Mouse (Mus musculus): Measurements from ENCODE around the gene Mex3d. TPM values are rescaled to one million over a fixed set of nuclear protein-coding genes. Genes with fewer than 3 reads are reported as not detected.
"Not testable (repeated sequence)": the region's sequence is repeated elsewhere in the genome, so short reads cannot be mapped to it uniquely, and the experiment has no call there.

The Mex3d gene
- total RNA-seq, 2 experiments from 2014 or later = 8.9 to 12.2 TPM

DNA sequence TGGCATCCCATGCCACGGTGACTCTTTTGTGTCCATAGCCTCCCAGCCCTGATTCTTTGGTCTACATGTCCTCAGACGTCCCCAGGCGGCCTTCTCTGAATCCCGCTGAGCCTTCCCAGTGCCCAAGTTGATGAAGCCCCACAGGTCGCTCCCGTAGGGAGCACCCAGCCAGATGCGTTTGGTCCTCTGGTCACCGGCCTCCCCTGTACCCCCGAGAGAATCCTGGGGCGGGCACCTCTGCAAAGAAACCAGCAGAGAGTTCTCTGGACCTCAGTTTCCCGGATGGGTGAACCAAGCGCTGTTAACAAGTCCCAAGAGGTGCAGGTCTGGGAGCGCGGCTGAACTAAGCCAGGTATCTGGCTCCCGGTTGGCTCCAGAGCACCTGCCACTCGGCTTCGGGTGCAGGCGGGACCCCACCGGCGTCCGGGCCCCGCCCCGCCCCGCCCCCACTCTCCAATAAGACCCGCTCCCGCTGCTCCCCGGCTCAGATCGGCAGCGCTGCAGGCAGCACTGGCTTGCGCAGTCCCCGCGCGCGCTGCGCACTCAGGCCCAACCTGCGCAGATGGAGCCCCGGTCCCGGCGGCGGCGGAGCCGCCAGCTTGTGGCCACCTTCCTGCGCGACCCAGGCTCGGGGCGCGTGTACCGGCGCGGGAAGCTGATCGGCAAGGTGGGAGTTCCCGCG lies 31.3 kb downstream of the Mex3d start, which contains the start of gene Plk5:
TSS of gene Plk5 (plus strand) at position 459 of the 682 bp plus-strand sequence.
- no peak for DNase-seq

DNA sequence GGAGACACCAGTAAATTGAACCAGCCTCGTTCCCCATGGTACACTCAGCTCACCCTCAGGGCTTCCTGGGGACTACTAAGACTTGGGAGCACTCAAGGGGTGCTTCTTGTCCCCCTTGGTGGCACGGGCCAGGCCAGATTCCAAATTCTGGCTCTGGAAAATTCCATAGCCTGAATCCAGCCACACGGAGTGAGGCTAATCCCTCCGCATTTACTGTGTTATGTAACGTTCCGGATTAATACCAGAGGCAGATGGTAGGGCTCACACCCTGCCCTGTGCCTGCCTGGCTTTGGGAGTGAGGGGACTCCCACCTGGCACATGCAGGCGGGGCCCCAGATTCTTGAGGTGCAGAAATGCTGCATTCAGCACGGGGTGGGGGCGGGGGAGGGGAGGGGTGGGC lies 32.0 kb downstream of the Mex3d start:
- no peak for DNase-seq

DNA sequence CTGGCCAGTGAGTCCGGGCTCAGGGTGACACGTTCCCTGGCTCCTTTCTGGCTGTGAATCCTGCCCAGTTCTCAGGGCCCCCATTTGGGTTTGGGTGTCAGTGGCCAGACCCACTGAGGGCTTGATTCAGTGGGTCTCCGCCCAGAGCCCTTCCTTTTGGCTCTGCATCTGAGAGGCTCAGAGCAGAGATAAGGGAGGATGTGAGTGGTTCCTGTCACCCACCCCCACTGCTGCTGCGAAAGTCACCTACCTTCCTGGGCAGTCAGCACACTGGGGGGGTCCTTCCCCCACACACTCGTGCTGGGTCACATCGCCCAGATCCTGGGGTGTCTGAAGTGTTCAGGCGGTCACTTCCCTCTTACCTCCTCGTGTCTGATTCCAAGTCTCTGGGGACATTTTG lies 34.7 kb downstream of the Mex3d start:
- no peak for DNase-seq

DNA sequence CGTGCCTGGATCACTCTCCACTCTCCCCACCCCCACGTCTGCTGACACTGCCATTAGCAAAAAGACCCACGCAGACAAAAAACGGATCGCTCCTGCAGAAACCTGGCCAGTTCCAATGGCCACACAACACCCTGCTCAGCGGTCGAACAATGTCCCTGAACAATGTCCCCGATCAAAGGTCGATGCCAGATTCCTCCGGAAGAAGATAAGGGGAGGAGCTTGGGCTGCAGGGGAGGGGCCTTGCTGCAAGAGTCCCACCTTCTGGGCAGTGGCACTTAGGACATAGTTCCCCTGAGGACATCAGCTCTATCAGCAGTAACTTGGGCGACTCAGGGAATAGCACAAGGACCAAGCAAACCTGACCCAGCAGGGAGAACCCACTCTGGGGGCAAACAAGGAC lies 35.6 kb downstream of the Mex3d start:
- DNase-seq = no peak

DNA sequence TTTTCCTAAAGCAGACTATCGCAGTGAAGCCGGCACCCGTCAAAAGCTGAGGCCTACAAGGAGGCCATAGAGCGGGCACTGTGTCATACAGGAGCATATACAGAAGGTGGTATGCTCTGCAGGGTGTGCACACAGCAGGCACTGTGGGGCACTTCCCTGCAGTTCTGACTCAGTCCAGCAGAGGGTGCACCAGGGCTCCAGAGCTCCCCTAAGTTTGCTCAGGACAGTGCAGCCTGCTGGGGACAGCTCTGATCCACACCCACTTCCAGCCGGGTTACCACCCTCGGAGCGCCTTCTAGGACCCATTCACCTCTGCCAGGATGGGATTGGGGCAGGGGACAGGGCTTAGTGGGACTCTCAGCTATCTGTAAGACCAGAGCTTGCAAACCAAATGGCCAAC lies 37.2 kb downstream of the Mex3d start:
- peak; percentile 91 for DNase-seq

DNA sequence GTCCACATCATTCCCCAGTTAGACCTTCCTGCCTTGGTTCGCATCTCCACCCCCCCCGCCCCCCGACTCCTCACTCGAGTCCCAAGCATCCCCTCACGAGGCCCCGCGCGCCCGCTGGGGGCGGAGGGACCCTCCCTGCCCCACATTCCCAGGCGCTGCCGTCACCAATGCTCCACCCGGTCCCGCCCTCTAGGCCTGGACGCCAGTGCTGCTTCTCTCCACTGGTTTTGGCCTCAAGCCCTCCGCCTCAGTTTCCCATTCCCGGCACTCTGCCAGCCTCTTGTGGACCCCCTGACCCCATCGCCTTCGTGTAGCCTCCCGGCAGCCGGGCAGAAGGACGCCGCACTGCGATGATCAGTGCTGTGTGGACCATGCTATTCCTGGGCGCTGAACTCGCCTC lies 38.5 kb downstream of the Mex3d start:
- DNase-seq = no peak

DNA sequence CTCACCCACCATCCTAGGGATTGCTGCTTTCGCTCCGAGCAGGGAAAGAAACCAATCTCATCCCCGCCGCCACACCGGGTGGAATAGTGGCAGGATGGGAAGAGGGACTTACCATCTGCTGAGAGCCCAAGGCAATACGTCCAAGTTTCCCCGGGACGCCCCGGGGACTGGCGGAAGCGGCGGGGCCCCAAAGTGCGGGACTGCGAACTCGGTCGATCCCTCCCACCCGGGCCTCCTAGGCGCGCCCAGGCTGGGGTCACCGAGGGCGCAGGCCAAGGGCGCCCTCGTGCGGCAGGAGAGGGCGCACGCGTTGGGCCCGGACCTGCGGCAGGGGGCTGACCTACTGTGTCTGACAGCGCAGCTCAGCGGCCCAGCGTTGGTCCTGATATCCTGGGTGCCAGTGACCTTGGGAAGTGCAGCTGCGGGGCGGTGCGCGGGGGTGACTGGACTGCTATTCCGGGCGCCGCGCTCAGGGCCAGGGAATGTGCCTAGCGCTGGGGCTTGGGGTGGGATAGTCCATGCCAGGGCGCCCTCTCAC lies 39.1 kb downstream of the Mex3d start, which contains the start of gene Adamtsl5:
TSS of gene Adamtsl5 (minus strand) at position 169 of the 538 bp plus-strand sequence.
- peak; percentile 76 for DNase-seq

DNA sequence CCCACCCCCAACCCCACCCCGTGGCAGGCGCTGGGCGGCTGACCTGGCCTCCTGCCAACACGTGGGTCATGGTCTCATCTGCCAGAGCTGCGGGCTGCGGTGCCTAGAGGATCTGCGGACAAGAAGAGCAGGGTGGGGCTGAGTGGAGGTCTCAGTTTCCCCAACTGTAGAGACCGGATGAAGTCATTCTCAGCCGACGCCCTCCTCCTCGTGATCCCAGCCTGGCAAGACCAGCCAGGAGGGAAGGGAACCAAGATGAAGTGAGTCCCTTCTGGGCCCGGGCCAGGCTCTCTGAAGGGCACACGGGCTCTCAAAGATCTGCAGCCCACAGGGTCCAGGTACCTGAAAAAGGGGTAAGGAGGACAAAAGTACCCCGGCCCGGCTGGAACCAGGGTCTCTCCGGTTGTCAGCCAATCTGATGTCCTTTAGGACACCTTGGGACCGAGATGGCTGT lies 39.9 kb downstream of the Mex3d start:
- no peak for DNase-seq

DNA sequence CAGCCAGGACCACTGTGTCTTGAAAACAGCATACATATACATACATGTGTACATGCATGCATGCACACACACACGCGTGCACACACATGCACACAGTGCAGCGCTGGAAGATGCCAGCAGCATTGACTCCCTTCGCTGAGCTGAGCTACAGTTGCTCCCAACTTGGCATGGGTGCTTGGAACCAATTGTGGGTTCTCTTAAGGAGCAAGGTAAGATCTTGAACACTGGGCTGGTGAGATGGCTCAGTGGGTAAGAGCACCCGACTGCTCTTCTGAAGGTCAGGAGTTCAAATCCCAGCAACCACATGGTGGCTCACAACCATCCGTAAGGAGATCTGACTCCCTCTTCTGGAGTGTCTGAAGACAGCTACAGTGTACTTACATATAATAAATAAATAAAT lies 41.5 kb downstream of the Mex3d start:
- not testable (repeated sequence) for DNase-seq

DNA sequence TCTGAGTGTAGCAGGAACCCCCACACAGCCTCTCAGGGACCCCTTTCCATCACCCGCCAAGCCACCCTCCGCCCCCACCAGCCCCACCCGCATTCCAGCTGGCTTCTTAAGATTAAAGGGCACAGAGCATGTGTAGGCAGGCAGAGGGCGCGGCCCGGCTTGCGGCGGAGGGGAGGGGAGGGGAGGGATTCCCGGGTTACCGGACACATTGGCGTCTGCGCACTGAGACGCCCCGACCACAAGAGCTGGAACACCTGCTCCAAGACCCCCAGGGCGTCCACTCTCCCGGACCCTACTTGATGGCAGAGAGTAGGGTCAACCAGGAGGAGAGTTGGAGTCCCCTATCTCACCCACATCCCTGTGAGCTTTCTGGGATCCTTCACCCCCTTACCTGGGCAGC lies 42.3 kb downstream of the Mex3d start:
- DNase-seq = no peak

DNA sequence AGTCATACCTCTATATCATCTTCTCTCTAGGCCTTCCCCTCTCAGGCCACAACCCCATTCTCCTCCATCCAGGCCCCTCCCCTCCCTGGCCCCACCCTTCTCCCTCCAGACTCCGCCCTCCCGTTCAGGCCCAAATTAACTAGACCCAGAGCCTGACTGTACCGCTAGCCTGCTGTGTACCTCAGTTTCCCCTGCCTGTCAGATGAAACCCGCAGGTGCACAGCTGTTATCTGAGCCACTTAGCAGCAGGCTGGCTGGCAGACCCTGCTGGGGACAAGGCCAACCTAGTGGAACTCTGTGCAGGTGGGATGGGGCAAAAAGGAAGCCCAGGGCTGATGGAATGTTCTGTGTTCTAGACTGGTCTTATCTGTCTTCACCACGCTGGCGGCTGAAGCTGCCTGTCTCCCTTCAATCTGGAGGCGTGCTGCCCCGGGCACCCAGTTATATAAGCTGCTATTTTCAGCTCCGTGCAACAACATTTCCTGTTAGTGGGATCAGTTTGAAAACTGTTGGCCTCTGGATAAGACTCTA lies 43.3 kb downstream of the Mex3d start:
- DNase-seq = no peak

DNA sequence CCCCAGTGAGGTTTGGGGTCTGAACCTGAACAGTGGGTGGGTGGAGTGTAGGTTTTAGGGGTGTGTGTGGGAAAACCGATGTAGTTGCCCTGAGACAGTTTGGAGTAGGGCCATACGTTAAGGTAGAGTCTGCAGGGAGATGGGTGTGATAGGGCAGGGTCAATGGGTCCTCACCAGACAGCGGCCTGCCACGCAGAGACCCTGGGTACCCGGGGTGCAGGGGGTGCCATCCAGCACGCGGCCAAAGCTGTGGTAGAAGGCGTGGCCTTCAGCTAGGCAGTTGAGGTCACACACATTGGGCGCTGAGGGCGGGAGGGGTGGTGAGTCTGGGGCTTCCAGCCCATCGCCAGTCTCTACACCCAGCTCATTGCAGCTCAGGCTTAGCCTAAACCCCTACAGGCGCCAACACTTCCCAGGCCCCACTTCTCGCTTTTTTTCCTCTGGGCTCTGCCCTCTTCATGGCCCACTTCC lies 44.0 kb downstream of the Mex3d start:
- no peak for DNase-seq

DNA sequence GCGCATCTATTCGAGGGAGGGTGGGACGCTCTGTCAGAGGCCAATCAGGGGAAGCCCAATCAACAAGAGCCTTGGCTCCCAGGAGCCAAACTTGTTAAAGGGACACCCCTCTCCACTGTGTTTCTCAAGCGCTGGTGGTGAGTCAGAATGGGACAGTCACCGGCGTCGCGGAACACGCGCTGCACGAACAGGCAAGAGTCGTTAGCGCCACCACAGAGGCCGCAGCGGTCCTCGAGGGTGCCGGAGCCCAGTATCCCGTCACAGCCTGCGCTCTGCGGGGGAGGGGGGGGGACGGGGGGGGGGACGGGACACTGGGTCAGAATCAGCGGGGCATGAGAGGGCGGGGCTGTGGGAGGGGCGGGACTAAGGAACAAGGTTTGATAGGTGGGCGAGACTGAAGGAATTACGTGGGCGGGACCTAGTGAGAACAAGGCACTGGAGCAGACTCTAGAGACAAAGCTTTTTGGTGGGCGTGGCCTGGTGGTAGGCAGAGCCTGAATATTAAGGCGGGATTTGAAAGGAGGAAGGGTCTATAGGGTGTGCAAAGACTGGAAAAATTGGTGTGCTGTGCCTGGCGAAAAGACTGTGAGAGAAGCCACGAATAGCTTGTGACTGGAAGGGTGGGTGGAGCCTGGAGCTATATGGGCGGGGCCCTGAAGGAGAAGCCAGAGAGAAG lies 44.6 kb downstream of the Mex3d start:
- DNase-seq = no peak

DNA sequence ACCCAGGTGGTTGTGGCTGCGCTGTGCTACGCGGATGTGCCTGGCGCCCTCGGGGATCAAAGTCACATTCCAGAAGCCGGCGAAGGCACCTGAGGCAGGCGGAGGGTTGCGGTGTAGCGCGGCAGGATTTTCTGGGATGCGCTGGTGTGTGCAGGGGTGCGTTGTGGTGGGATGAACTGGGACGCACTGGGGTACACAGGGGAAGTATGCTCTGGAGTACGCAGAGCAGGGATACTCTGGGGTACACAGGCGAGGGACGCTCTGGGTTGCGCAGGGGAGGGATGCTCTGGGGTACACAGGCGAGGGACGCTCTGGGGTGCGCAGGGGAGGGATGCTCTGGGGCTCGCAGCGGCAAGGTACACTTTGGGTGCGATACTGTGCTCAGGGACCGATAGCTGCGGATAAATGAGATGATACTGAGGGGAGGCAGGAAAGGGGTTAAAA lies 45.1 kb downstream of the Mex3d start:
- DNase-seq = no peak

DNA sequence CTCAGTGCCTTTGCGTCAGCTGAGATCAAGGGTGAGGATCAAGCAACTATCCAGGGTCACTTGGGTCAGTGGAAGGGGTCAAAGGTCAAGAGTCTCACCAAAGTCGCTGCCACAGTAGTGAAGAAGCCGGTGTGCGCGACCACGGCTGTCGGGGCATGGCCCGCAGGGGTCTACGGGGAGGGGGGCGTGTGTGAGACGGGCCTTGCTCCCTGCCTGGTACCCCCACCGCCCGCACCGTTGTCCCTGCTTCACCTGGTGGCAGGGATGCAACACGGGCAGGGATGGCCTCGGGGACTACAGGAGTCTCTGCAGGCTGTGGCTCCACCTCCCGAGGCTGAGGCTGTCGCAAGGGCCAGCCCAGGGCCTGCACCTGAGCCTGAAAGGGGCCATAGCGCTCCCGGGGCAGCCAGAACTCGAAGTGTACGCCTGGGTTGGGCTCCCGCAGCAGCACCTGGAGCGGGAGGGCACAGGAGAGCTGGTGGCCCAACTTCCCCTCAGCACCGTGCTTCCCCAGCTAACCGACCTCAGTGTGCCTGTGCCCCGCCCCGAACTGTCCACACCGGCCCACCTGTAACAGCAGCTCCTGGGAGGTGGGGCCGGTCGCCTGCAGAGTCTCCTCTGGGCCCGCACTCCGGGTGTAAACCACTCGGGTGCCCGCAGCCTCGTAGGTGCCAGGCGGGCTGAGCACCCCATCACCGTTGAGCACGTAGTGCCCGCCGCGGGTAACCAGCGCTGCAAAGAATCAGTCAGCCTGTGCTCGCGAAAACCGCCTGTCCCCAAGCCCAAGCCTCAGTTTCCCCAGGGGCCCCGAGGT lies 45.8 kb downstream of the Mex3d start:
- DNase-seq = no peak

DNA sequence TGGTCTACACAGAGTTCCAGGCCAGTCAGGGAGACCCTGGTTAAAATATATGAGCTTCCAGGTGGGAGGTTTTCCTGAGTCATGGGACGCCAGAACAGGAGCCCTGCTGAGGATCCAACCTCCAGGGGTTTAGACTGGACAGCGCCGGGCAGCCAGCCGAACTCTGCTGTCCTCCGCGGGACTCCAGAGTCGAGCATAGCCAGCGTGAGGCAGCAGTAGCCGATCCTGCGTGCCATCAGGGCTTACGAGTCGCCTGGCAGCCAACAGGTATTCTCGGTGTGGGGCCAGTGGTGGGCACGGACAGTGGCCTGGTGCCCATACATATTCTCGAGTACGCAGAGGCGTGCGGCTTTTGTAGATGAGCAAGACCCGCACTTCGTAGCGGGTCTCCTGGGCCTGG lies 46.4 kb downstream of the Mex3d start:
- DNase-seq = no peak

DNA sequence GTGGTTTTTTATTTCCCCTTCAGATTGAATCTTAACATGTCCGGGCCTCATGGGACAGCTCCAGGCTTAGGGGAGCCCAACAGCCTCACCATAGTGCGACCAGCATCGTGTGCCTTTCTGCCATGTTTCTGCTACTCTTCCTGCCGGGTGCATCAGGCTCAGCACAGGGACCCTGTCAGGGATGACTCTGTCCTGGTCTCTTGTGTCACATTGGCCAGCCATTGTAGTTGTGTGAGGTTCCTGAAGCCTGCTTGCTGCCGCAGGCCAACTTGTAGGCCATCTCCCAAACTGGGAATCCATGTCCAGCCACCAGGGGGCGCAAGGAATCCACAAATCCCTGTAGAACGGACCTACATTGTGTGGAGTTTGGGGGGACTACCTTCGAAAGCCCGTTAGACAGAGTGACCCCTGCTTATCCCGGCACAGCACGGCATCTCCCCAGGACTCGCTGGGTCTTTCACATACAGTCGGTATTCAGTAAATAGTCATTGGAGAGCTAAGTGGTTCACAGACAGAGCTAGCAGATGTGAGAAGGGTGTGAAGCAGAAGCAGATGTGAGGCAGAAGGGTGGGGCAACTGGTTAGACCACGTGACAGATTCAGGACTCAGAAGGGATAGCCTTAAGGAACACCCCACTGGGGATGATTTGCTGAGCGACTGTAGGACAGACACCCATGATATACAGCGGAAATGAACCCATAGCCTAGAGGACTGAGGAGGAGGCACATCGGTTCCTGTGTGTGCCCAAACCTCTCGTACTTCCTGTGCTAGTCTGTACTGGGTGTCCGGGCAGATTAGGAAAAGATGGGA lies 47.3 kb downstream of the Mex3d start:
- DNase-seq = peak; percentile 89

DNA sequence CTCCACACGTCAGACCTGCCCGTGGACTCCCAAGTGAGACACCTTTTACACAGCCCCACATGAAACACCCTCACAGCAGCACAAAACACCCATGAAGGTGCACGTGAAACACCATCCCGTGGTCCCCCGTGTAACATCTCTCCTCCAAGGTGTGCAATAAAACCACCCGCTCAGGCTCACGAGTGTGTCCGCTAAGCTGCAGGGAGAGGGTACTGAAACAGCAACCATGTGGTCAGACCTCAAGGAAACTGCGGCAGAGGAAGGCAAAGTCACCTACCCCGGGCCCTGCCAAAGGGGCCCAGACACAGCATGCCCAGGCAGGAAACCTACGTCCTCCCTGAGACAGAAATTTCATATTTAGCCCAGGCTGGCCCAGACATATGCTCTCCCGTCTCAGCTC lies 51.2 kb downstream of the Mex3d start:
- no peak for DNase-seq

DNA sequence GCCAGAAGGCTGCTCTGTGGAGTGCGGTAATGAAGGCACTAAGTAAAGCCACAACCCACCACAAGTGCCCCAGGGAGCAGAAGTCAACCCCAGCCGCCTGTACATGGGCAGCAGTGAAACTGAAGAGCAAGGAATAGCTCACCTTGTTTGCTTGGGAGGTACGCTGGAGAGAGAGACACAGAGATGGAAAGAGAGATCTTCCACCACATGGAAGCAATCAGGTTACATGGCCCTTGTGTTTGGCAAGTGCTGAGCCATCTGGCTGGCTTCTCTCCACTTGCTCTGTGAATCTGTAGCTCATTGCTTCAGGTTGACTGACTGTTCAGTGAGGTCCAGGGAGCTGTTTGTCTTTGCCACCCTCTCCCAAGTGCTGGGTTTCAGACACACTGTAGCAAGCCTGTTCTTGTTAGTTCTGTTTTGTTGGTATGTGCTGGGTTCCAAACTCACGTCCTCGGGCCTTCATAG lies 54.9 kb downstream of the Mex3d start:
- DNase-seq = no peak

DNA sequence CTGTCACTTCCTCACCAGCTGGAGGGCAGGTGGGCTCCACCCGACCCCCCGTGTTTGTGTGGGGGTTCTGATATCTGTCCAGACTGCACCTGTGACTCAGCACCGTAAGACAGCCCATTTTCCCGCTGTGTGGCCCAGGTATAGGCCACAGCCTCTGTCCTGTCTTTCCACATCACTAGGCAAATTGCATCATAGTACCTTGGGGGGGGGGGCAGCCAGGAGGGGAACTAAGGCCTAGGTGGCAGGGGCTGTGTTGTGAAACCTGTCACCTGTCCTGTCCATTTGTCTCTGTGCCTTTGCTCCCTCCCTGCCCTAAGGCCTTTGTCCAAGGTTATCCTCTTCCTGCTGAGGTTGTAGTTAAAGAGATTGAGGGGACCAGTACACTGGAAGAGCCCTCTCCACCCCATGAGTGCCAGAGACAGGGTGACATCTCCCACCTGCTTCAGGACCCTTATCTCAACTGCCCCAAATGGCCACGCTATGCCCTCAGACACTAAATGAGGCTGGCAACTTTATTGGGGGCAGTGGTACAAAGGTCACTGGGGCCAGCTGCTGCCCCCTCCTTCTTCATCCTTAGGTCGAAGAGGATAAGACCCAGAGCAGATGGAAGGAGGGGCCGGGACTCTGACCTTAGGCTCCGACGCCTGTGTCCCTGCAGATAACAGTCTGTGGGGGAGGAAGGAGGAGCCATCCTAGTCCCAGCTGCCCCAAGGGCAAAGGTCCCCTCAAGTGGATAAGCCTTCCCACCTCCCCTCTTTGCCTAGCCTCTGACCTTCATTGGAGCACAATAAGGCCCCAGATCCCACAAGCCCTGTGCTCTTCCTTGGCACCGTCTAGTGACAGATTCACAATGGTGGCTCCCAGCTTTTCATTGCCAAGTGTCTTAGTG lies 55.6 kb downstream of the Mex3d start:
- no peak for DNase-seq
